Mouse (Mus musculus) heart, adult 2 months (tissue): ENCODE measurements around the gene Ikzf3.

ENCODE experiments used
- CTCF ChIP-seq: fragments of 200-600 bp; IDR thresholded peaks from 2 replicates; pipeline ENCODE4 v1.8.1; 2022; ENCODE audit warnings: antibody characterized with exemption, mild to moderate bottlenecking, moderate library complexity
- EP300 ChIP-seq: fragments of 200-500 bp; IDR thresholded peaks from 2 replicates; pipeline ENCODE4 v1.6.1; 2011; ENCODE audit warnings: low read depth, low read length, control low read depth; ENCODE audit not compliant: insufficient read depth
- POLR2A ChIP-seq: fragments of 200-500 bp; IDR thresholded peaks from 2 replicates; pipeline ENCODE4 v1.6.1; 2011; ENCODE audit warnings: mild to moderate bottlenecking, low read depth, low read length, control low read depth; ENCODE audit not compliant: insufficient read depth

- TF ChIP-seq CTCF (no peak), POLR2A (no peak), EP300 (no peak)
These were observed 69.4 kb downstream of the Ikzf3 start for GRCm38 (mm10) chr11:98476434-98476807.
